Mouse (Mus musculus): ENCODE results near the gene Ang6. TPM values are rescaled to one million over a fixed set of nuclear protein-coding genes. Genes with fewer than 3 reads are reported as not detected.

Ang6 gene
- not detected for polyA plus RNA-seq (2014; fragmentation: Illumina TruSeq; extraction: RNeasy Lipid Tissue Mini Kit (QIAGEN cat#74804); ENCODE audit: low read depth, low replicate concordance)

DNA sequence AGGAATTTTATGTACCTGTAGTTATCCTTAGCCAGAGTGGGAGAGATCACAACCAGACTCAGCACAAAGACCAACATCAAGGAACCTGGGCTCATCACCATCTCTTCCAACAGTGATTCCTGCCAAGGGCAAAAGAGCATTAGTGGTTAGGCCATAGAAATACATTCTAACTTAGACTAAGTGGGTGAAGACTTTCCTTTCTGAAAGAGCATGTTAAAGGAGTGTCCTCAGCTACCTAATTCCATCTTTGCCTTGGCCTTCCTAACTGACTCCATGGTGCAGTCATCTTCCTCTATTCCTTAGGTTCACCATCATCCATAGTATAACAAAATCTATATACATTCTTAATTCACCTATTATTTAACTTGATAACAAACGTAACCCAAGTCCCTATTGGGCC, at the start of gene Ang6:
Ang6 (minus strand) TSS at position 101 of the 400 bp plus-strand sequence.

DNA sequence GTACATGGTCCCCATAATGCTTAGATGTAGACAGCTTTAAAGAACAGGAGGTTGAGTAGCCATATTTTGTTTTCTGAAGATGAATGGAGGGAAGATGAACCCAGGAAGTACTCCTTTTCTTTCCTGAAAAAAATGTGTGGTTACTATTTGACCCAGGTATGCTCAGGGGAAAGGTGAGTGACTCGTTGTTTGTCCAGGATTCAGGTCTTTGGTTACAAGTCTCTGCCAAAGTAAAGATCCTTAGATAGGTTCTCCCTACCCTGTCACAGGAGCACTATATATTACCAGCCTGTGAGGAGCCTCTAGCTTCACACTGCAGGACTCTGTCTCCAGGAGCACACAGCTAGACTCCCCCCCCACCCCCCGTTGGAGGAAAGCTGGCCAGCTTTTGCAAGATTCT, 45.3 kb downstream of the Ang6 start, which contains the start of gene Ang5:
Ang5 (plus strand) TSS at position 301 of the 400 bp plus-strand sequence.

Other genes with a start within 250 kb of the Ang6 start
- not detected for gene Gm8180, start 217.5 kb downstream of the Ang6 start, polyA plus RNA-seq (2014; fragmentation: Illumina TruSeq; extraction: RNeasy Lipid Tissue Mini Kit (QIAGEN cat#74804); ENCODE audit: low read depth, low replicate concordance)
- gene Ear1, start 126.8 kb downstream of the Ang6 start, polyA plus RNA-seq (2014; fragmentation: Illumina TruSeq; extraction: RNeasy Lipid Tissue Mini Kit (QIAGEN cat#74804); ENCODE audit: low read depth, low replicate concordance), result not detected
- not detected for gene Ear10, start 78.7 kb downstream of the Ang6 start, polyA plus RNA-seq (2014; fragmentation: Illumina TruSeq; extraction: RNeasy Lipid Tissue Mini Kit (QIAGEN cat#74804); ENCODE audit: low read depth, low replicate concordance)
- 0.48 TPM for gene Gm8113, start 76.9 kb downstream of the Ang6 start, polyA plus RNA-seq (2014; fragmentation: Illumina TruSeq; extraction: RNeasy Lipid Tissue Mini Kit (QIAGEN cat#74804); ENCODE audit: low read depth, low replicate concordance)
- not detected for gene Ang5, start 45.2 kb downstream of the Ang6 start, polyA plus RNA-seq (2014; fragmentation: Illumina TruSeq; extraction: RNeasy Lipid Tissue Mini Kit (QIAGEN cat#74804); ENCODE audit: low read depth, low replicate concordance)
- gene Ear2, start 100.4 kb upstream of the Ang6 start, polyA plus RNA-seq (2014; fragmentation: Illumina TruSeq; extraction: RNeasy Lipid Tissue Mini Kit (QIAGEN cat#74804); ENCODE audit: low read depth, low replicate concordance), result 11.1 TPM
- gene Gm3327, start 121.6 kb upstream of the Ang6 start, polyA plus RNA-seq (2014; fragmentation: Illumina TruSeq; extraction: RNeasy Lipid Tissue Mini Kit (QIAGEN cat#74804); ENCODE audit: low read depth, low replicate concordance), result not detected
- gene Gm8212, start 195.4 kb upstream of the Ang6 start, polyA plus RNA-seq (2014; fragmentation: Illumina TruSeq; extraction: RNeasy Lipid Tissue Mini Kit (QIAGEN cat#74804); ENCODE audit: low read depth, low replicate concordance), result not detected
- not detected for gene 4930503E14Rik, start 211.0 kb upstream of the Ang6 start, polyA plus RNA-seq (2014; fragmentation: Illumina TruSeq; extraction: RNeasy Lipid Tissue Mini Kit (QIAGEN cat#74804); ENCODE audit: low read depth, low replicate concordance)

Measured in liver, adult 10 weeks (tissue).